Mouse (Mus musculus) olfactory bulb, adult 2 months (tissue): ENCODE measurements around the gene Ager.

Source experiments
- CTCF ChIP-seq: fragments of 200-500 bp; IDR thresholded peaks from 2 replicates; pipeline ENCODE4 v1.5.1; 2012; ENCODE audit warnings: low read depth, mild to moderate bottlenecking, low read length, moderate library complexity; ENCODE audit not compliant: insufficient read depth
- POLR2A ChIP-seq: fragments of 200-500 bp; IDR thresholded peaks from 2 replicates; pipeline ENCODE4 v1.6.1; 2012; ENCODE audit warnings: mild to moderate bottlenecking, low read depth, low read length, moderate library complexity; ENCODE audit not compliant: insufficient read depth

GRCm38 (mm10) chr17:34648141-34648890, 50.7 kb downstream of the Ager start:
- TF ChIP-seq CTCF (no peak), POLR2A (no peak)
